Mouse (Mus musculus) stomach, embryonic 14.5 days (tissue): ENCODE results near the gene Zfp105. TPM values are rescaled to one million over a fixed set of nuclear protein-coding genes. Genes with fewer than 3 reads are reported as not detected.

Experiments used
- ATAC-seq: fragments of 200-750 bp; cut with Nextera tagmentation; 2 replicates; pipeline ENCODE4 v1.8.0; 2017; ENCODE audit warnings: low read depth, moderate TSS enrichment; ENCODE audit not compliant: insufficient number of reproducible peaks, insufficient read depth, low FRiP score
- H3K27ac ChIP-seq: fragments of 300-500 bp; sonication (generic); 2 replicates; pipeline ENCODE4 v1.5.1; 2014; ENCODE audit warnings: mild to moderate bottlenecking, low read length, moderate library complexity, mixed read lengths
- H3K27me3 ChIP-seq: fragments of 300-500 bp; sonication (generic); 2 replicates; pipeline ENCODE4 v1.6.1; 2014; ENCODE audit warnings: low read length, control low read depth, mixed read lengths; ENCODE audit not compliant: control insufficient read depth, insufficient read depth
- H3K36me3 ChIP-seq: fragments of 300-500 bp; sonication (generic); 2 replicates; pipeline ENCODE4 v1.6.1; 2014; ENCODE audit warnings: mild to moderate bottlenecking, control low read depth, low read length, moderate library complexity, mixed read lengths; ENCODE audit not compliant: control insufficient read depth, insufficient read depth
- H3K4me1 ChIP-seq: fragments of 300-500 bp; sonication (generic); 2 replicates; pipeline ENCODE4 v1.6.1; 2014; ENCODE audit warnings: low read length, control low read depth, mixed read lengths; ENCODE audit not compliant: control insufficient read depth, insufficient read depth
- H3K4me2 ChIP-seq: fragments of 300-500 bp; sonication (generic); replicated peaks from 2 replicates; pipeline ENCODE4 v1.6.1; 2014; ENCODE audit warnings: low read depth, low read length, control low read depth
- H3K4me3 ChIP-seq: fragments of 300-500 bp; sonication (generic); 2 replicates; pipeline ENCODE4 v1.5.1; 2014; ENCODE audit warnings: low read depth, low read length, control low read depth
- H3K9ac ChIP-seq: fragments of 300-500 bp; sonication (generic); replicated peaks from 2 replicates; pipeline ENCODE4 v1.6.1; 2014; ENCODE audit warnings: low read depth, mild to moderate bottlenecking, control low read depth, low read length, moderate library complexity, mixed read lengths
- H3K9me3 ChIP-seq: fragments of 300-500 bp; sonication (generic); 2 replicates; pipeline ENCODE4 v1.6.1; 2016; ENCODE audit warnings: low read depth, low read length, control low read depth; ENCODE audit not compliant: control insufficient read depth
- WGBS: fragments of 180-500 bp; shearing (Covaris S2); extraction: QIAGEN DNeasy Blood & Tissue Kit; methylation state at CpG from one replicate; pipeline ENCODE4 v1.1.7; 2014; 5-methylcytosine and 5-hydroxymethylcytosine counted together
- polyA plus RNA-seq: library from polyadenylated mRNA; unstranded; fragments of >200 nt; fragmentation: Nextera tagmentation; extraction: Ambion mirVana; gene quantifications from 2 replicates; pipeline ENCODE4 v1.2.1, GENCODE M21; 2014

The Zfp105 gene
- polyA plus RNA-seq, 1 experiment from 2014 or later = 17.8 TPM

GRCm38 (mm10) chr9:122928915-122929314 is 6.0 kb downstream of the Zfp105 start:
- 94% methylated on average over 3 of the region's 3 CpGs for WGBS
- no peak overlapping the region for H3K4me3 ChIP-seq
- no peak overlapping the region for H3K27ac ChIP-seq
- H3K27me3 ChIP-seq = no peaks in the 10 kb centered on the region
- no peaks in the 10 kb centered on the region for H3K9me3 ChIP-seq
- no peak for ATAC-seq
- H3K9ac ChIP-seq = no peak overlapping the region
- peaks cover 73% of the 10 kb centered on the region for H3K36me3 ChIP-seq
- no peak overlapping the region for H3K4me2 ChIP-seq
- peaks cover under 1% of the 10 kb centered on the region; the same call in 1 of the 2 replicates for H3K4me1 ChIP-seq

- Histone ChIP-seq H3K4me2 (peak within 1 kb of the TSS; percentile 60), H3K27ac (peak within 1 kb of the TSS; percentile 50; the same call in 1 of the 2 replicates), H3K9ac (peak within 1 kb of the TSS; percentile 47), H3K36me3 (peaks cover 6% of the 10 kb centered on the region), H3K27me3 (no peaks in the 10 kb centered on the region), H3K4me1 (0 out of 2 replicates have a peak, but pooled peaks cover 2% of the 10 kb centered on the region), H3K4me3 (peak within 1 kb of the TSS; percentile 70), H3K9me3 (no peaks in the 10 kb centered on the region)
- peak; percentile 97 for ATAC-seq
- WGBS = under 1% methylated on average over 64 of the region's 64 CpGs
These were observed 28.0 kb downstream of the Zfp105 start, which contains the start of the genes 1110059G10Rik and Kif15 for GRCm38 (mm10) chr9:122950643-122951475. Gene 1110059G10Rik, minus strand, starts transcription at chr9:122951000. Gene Kif15, plus strand, starts transcription at chr9:122951046.

Other genes with a start within 250 kb of the Zfp105 start
- gene Topaz1, start 175.7 kb upstream of the Zfp105 start, polyA plus RNA-seq = 0.06 TPM in 1 of 2 replicates, not detected in the other
- 7.2 and 7.8 TPM in 2 replicates for gene Tcaim, start 117.5 kb upstream of the Zfp105 start, polyA plus RNA-seq
- gene Gm35549, start 79.0 kb upstream of the Zfp105 start, polyA plus RNA-seq = 0.72 TPM in 1 of 2 replicates, not detected in the other
- gene Zfp445, start 57.1 kb upstream of the Zfp105 start, polyA plus RNA-seq = 68.3 and 69.6 TPM in 2 replicates
- 2.7 and 3.7 TPM in 2 replicates for gene Zkscan7, start 37.4 kb upstream of the Zfp105 start, polyA plus RNA-seq
- 34.1 and 39.0 TPM in 2 replicates for gene 1110059G10Rik, start 27.9 kb downstream of the Zfp105 start, polyA plus RNA-seq
- 63.6 and 75.7 TPM in 2 replicates for gene Kif15, start 28.0 kb downstream of the Zfp105 start, polyA plus RNA-seq
- 24.8 and 24.9 TPM in 2 replicates for gene Tmem42, start 98.3 kb downstream of the Zfp105 start, polyA plus RNA-seq
- gene Tgm4, start 111.7 kb downstream of the Zfp105 start, polyA plus RNA-seq = 0.87 TPM in 1 of 2 replicates, not detected in the other
- 55.9 and 57.3 TPM in 2 replicates for gene Zdhhc3, start 190.1 kb downstream of the Zfp105 start, polyA plus RNA-seq
- gene Exosc7, start 190.1 kb downstream of the Zfp105 start, polyA plus RNA-seq = 123 and 133 TPM in 2 replicates
- 0.26 TPM in 1 of 2 replicates, not detected in the other for gene Clec3b, start 227.9 kb downstream of the Zfp105 start, polyA plus RNA-seq